Mouse (Mus musculus): Measurements from ENCODE around the gene Cdkl5. TPM values are rescaled to one million over a fixed set of nuclear protein-coding genes. Genes with fewer than 3 reads are reported as not detected.
A peak's percentile ranks its signal among the peaks of the same experiment; 100 is the strongest.

Gene Cdkl5
- total RNA-seq (2014; rRNA removed) (25.6 and 31.9 TPM in 2 replicates), polyA plus RNA-seq (2015; fragmentation: Nextera tagmentation; extraction: Ambion mirVana) (5.8 and 7.2 TPM in 2 replicates)

GRCm38 (mm10) chrX:160994543-160995121, at the start of gene Cdkl5:
Gene Cdkl5 (minus strand): TSS chrX:160994704.
- peak within 1 kb of the TSS; percentile 54 for H3K4me3 ChIP-seq (ENCODE audit: low read depth, low read length)
- no peaks in the 10 kb centered on the region for H3K36me3 ChIP-seq (ENCODE audit: insufficient read depth)
- peak; percentile 97 for DNase-seq
- H3K27ac ChIP-seq (ENCODE audit: low read depth, low read length), result peak within 1 kb of the TSS; percentile 85
- no peaks in the 10 kb centered on the region for H3K9me3 ChIP-seq (ENCODE audit: low read length)
- H3K27me3 ChIP-seq (ENCODE audit: insufficient read depth, low read length), result no peaks in the 10 kb centered on the region
- WGBS, result 35% methylated on average over 49 of the region's 53 CpGs
- H3K4me1 ChIP-seq (ENCODE audit: insufficient read depth), result no peaks in the 10 kb centered on the region
- TF ChIP-seq CTCF (IDR thresholded peaks at IDR 0.05; ENCODE audit: low read depth), result peak; percentile 64
- ATAC-seq, result peak; percentile 95
- peak within 1 kb of the TSS; percentile 66 for H3K9ac ChIP-seq
- H3K4me2 ChIP-seq (ENCODE audit: low read depth), result peak within 1 kb of the TSS; percentile 49

GRCm38 (mm10) chrX:161033235-161033803, 38.8 kb upstream of the Cdkl5 start:
- TF ChIP-seq CTCF (IDR thresholded peaks at IDR 0.05; ENCODE audit: low read depth), result peak; percentile 88
- no peak overlapping the region for H3K9ac ChIP-seq
- no peaks in the 10 kb centered on the region for H3K4me1 ChIP-seq (ENCODE audit: insufficient read depth)
- no peaks in the 10 kb centered on the region for H3K9me3 ChIP-seq (ENCODE audit: low read length)
- H3K4me3 ChIP-seq (ENCODE audit: low read depth, low read length), result no peak overlapping the region
- WGBS, result 37% methylated on average over 3 of the region's 3 CpGs
- no peaks in the 10 kb centered on the region for H3K36me3 ChIP-seq (ENCODE audit: insufficient read depth)
- no peak overlapping the region for H3K27ac ChIP-seq (ENCODE audit: low read depth, low read length)
- ATAC-seq, result peak; percentile 20; the same call in 1 of the 2 replicates
- H3K27me3 ChIP-seq (ENCODE audit: insufficient read depth, low read length), result no peaks in the 10 kb centered on the region
- H3K4me2 ChIP-seq (ENCODE audit: low read depth), result no peak overlapping the region
- peak; percentile 77 for DNase-seq

GRCm38 (mm10) chrX:161032423-161032822, 37.9 kb upstream of the Cdkl5 start:
- H3K4me1 ChIP-seq (ENCODE audit: insufficient read depth), result no peaks in the 10 kb centered on the region
- H3K4me3 ChIP-seq (ENCODE audit: low read depth, low read length), result no peak overlapping the region
- TF ChIP-seq CTCF (IDR thresholded peaks at IDR 0.05; ENCODE audit: low read depth), result peak; percentile 33; the same call in 1 of the 2 replicates
- no peaks in the 10 kb centered on the region for H3K9me3 ChIP-seq (ENCODE audit: low read length)
- 49% methylated on average over 2 of the region's 2 CpGs for WGBS
- DNase-seq (peak; percentile 1), ATAC-seq (no peak)
- H3K9ac ChIP-seq, result no peak overlapping the region
- no peak overlapping the region for H3K27ac ChIP-seq (ENCODE audit: low read depth, low read length)
- no peaks in the 10 kb centered on the region for H3K27me3 ChIP-seq (ENCODE audit: insufficient read depth, low read length)
- no peak overlapping the region for H3K4me2 ChIP-seq (ENCODE audit: low read depth)
- H3K36me3 ChIP-seq (ENCODE audit: insufficient read depth), result no peaks in the 10 kb centered on the region

- H3K36me3 ChIP-seq (ENCODE audit: insufficient read depth), result no peaks in the 10 kb centered on the region
- TF ChIP-seq CTCF (IDR thresholded peaks at IDR 0.05; ENCODE audit: low read depth), result peak; percentile 59
- ATAC-seq (no peak), DNase-seq (peak; percentile 41)
- no peaks in the 10 kb centered on the region for H3K27me3 ChIP-seq (ENCODE audit: insufficient read depth, low read length)
- H3K4me1 ChIP-seq (ENCODE audit: insufficient read depth), result no peaks in the 10 kb centered on the region
- H3K9ac ChIP-seq, result no peak overlapping the region
- no peaks in the 10 kb centered on the region for H3K9me3 ChIP-seq (ENCODE audit: low read length)
- no peak overlapping the region for H3K4me3 ChIP-seq (ENCODE audit: low read depth, low read length)
- H3K4me2 ChIP-seq (ENCODE audit: low read depth), result no peak overlapping the region
- no peak overlapping the region for H3K27ac ChIP-seq (ENCODE audit: low read depth, low read length)
Measured at GRCm38 (mm10) chrX:161030233-161030632, 35.7 kb upstream of the Cdkl5 start.

GRCm38 (mm10) chrX:161024475-161024874, 30.0 kb upstream of the Cdkl5 start:
- ATAC-seq (no peak), DNase-seq (no peak)
- no peaks in the 10 kb centered on the region for H3K4me1 ChIP-seq (ENCODE audit: insufficient read depth)
- H3K27ac ChIP-seq (ENCODE audit: low read depth, low read length), result no peak overlapping the region
- TF ChIP-seq CTCF (IDR thresholded peaks at IDR 0.05; ENCODE audit: low read depth), result no peak
- H3K4me2 ChIP-seq (ENCODE audit: low read depth), result no peak overlapping the region
- no peaks in the 10 kb centered on the region for H3K27me3 ChIP-seq (ENCODE audit: insufficient read depth, low read length)
- H3K9ac ChIP-seq, result no peak overlapping the region
- WGBS, result 63% methylated on average over 2 of the region's 2 CpGs
- no peak overlapping the region for H3K4me3 ChIP-seq (ENCODE audit: low read depth, low read length)
- no peaks in the 10 kb centered on the region for H3K9me3 ChIP-seq (ENCODE audit: low read length)
- no peaks in the 10 kb centered on the region for H3K36me3 ChIP-seq (ENCODE audit: insufficient read depth)

- ATAC-seq (no peak), DNase-seq (no peak)
- H3K9ac ChIP-seq, result no peak overlapping the region
- WGBS, result 81% methylated on average over 7 of the region's 7 CpGs
- no peaks in the 10 kb centered on the region for H3K27me3 ChIP-seq (ENCODE audit: insufficient read depth, low read length)
- no peaks in the 10 kb centered on the region for H3K9me3 ChIP-seq (ENCODE audit: low read length)
- H3K4me3 ChIP-seq (ENCODE audit: low read depth, low read length), result no peak overlapping the region
- TF ChIP-seq CTCF (IDR thresholded peaks at IDR 0.05; ENCODE audit: low read depth), result no peak
- no peaks in the 10 kb centered on the region for H3K36me3 ChIP-seq (ENCODE audit: insufficient read depth)
- H3K27ac ChIP-seq (ENCODE audit: low read depth, low read length), result no peak overlapping the region
- no peak overlapping the region for H3K4me2 ChIP-seq (ENCODE audit: low read depth)
- H3K4me1 ChIP-seq (ENCODE audit: insufficient read depth), result no peaks in the 10 kb centered on the region
Measured at GRCm38 (mm10) chrX:161021548-161021947, 27.0 kb upstream of the Cdkl5 start.

- Histone ChIP-seq H3K27me3 (ENCODE audit: insufficient read depth, low read length) (no peaks in the 10 kb centered on the region), H3K9ac (no peak overlapping the region), H3K4me3 (ENCODE audit: low read depth, low read length) (no peak overlapping the region), H3K36me3 (ENCODE audit: insufficient read depth) (no peaks in the 10 kb centered on the region), H3K9me3 (ENCODE audit: low read length) (no peaks in the 10 kb centered on the region), H3K27ac (ENCODE audit: low read depth, low read length) (no peak overlapping the region), H3K4me1 (ENCODE audit: insufficient read depth) (no peaks in the 10 kb centered on the region), H3K4me2 (ENCODE audit: low read depth) (no peak overlapping the region)
- TF ChIP-seq CTCF (IDR thresholded peaks at IDR 0.05; ENCODE audit: low read depth), result no peak
- 81% methylated on average over 1 of the region's 1 CpGs for WGBS
- ATAC-seq (no peak), DNase-seq (no peak)
Measured at GRCm38 (mm10) chrX:161018179-161018578, 23.7 kb upstream of the Cdkl5 start.
